In genomic region chr5:83354846-83355561, GRCm38 (mm10) we compare ENCODE assay signal across 13 mouse cellular contexts. TPM values are rescaled to one million over a fixed set of nuclear protein-coding genes. Genes with fewer than 3 reads are reported as not detected.
DNase-seq lines count a peak whose midpoint lies in the region.
"Had no signal": no experiment of that assay in that cellular context is flagged by ENCODE, and none has a peak within 500 bp of the region (broad histone marks: within the 10 kb centered on the region; RNA-seq: fewer than 3 reads in every experiment).

Gene Tecrl (minus strand): TSS chr5:83355195.

- H3K9me3 ChIP-seq in embryonic facial prominence, embryonic 10.5 days = no peaks in the 10 kb centered on the region
- H3K9me3 ChIP-seq: liver, embryonic 15.5 days; neural tube, embryonic 15.5 days had no signal

- H3K4me1 ChIP-seq in embryonic facial prominence, embryonic 10.5 days = peaks cover 3% of the 10 kb centered on the region; the same call in 1 of the 2 replicates
- H3K4me1 ChIP-seq: liver, embryonic 15.5 days; neural tube, embryonic 15.5 days had no signal

- H3K36me3 ChIP-seq in embryonic facial prominence, embryonic 10.5 days (replicated peaks) = no peaks in the 10 kb centered on the region
- H3K36me3 ChIP-seq: liver, embryonic 15.5 days; neural tube, embryonic 15.5 days had no signal

- WGBS in embryonic facial prominence, embryonic 10.5 days = 39% methylated on average over 9 of the region's 9 CpGs

- DNase-seq in brain, adult 2 months (ENCODE audit: low read depth, low spot score) = peak; percentile 10
- peak; percentile 9 for DNase-seq in embryonic facial prominence, embryonic 10.5 days (ENCODE audit: low spot score)
- DNase-seq in heart, postnatal 10 days = peak; percentile 59 to 68
- peak; percentile 78 for DNase-seq in lung, postnatal 25 days (ENCODE audit: low spot score)
- no peak for DNase-seq in left cerebral cortex, postnatal 10 days (ENCODE audit: extremely low spot score in 1 of 2, low spot score in 2 of 2)
- DNase-seq in adrenal gland, postnatal 36 days = no peak
- DNase-seq in left cerebral cortex, adult 18-20 months (ENCODE audit: low spot score in 2 of 2) = no peak
- DNase-seq: cerebellum, adult 2 months had no signal

- no peaks in the 10 kb centered on the region for H3K27me3 ChIP-seq in embryonic facial prominence, embryonic 10.5 days (replicated peaks; ENCODE audit: low read depth, poor library complexity, severe bottlenecking)
- H3K27me3 ChIP-seq: liver, embryonic 15.5 days; neural tube, embryonic 15.5 days had no signal

- H3K27ac ChIP-seq in embryonic facial prominence, embryonic 10.5 days (replicated peaks) = no peak within 1 kb of the TSS
- H3K27ac ChIP-seq: layer of hippocampus, adult 2 months; liver, embryonic 15.5 days; neural tube, embryonic 15.5 days had no signal

- intact Hi-C loops in heart, postnatal 10 days (cut with DNase I) = no loop called here
- intact Hi-C loops in left cerebral cortex, postnatal 10 days (cut with DNase I) = no loop called here

- H3K4me3 ChIP-seq in embryonic facial prominence, embryonic 10.5 days = no peak within 1 kb of the TSS
- H3K4me3 ChIP-seq: layer of hippocampus, adult 2 months; liver, embryonic 15.5 days; neural tube, embryonic 15.5 days had no signal

RNA-seq across cellular contexts. Expression of gene Tecrl, which starts in this region (rescaled TPM):
- 0.61 and 0.73 TPM in 2 replicates for polyA plus RNA-seq in embryonic facial prominence, embryonic 10.5 days (2016; fragmentation: Nextera tagmentation; extraction: Ambion mirVana)
- 10 to 100 TPM; 55.7 to 58.2 TPM for total RNA-seq in heart, postnatal 10 days (2021)
- total RNA-seq in left cerebral cortex, postnatal 10 days (2021) = under 1 TPM; 0.19 to 0.20 TPM
- total RNA-seq in adrenal gland, postnatal 36 days (2021) = not detected
- under 1 TPM in 1 of 2 experiments, not detected in 1; 0.14 TPM for total RNA-seq in left cerebral cortex, adult 18-20 months (2021)
- total RNA-seq: hematopoietic stem cell, adult 5-6 weeks had no signal
- polyA plus RNA-seq: small intestine, adult 2 months had no signal

Comparison
In these comparisons a context has a peak if more than half of its experiments do, and no peak if none do; other contexts are left out.
1. RNA of gene Tecrl (total RNA-seq): 55.7 to 58.2 TPM in heart, postnatal 10 days; 0.19 to 0.20 TPM in left cerebral cortex, postnatal 10 days, 0.14 TPM in left cerebral cortex, adult 18-20 months and not detected in adrenal gland, postnatal 36 days; every median in the first group is over 10 times any median in the second.
2. Peak in DNase-seq in embryonic facial prominence, embryonic 10.5 days; RNA of the gene not detected or under 1 TPM.
3. DNase-seq: peak in brain, adult 2 months (single experiment), heart, postnatal 10 days (2 of 2) and lung, postnatal 25 days (single experiment); none in left cerebral cortex, postnatal 10 days (0 of 2), adrenal gland, postnatal 36 days (0 of 2) and left cerebral cortex, adult 18-20 months (0 of 2).